Mouse (Mus musculus): ENCODE results near the gene Fgfr2. TPM values are rescaled to one million over a fixed set of nuclear protein-coding genes. Genes with fewer than 3 reads are reported as not detected.

The Fgfr2 gene
- polyA plus RNA-seq, 1 experiment from 2014 or later = 110 TPM

DNA sequence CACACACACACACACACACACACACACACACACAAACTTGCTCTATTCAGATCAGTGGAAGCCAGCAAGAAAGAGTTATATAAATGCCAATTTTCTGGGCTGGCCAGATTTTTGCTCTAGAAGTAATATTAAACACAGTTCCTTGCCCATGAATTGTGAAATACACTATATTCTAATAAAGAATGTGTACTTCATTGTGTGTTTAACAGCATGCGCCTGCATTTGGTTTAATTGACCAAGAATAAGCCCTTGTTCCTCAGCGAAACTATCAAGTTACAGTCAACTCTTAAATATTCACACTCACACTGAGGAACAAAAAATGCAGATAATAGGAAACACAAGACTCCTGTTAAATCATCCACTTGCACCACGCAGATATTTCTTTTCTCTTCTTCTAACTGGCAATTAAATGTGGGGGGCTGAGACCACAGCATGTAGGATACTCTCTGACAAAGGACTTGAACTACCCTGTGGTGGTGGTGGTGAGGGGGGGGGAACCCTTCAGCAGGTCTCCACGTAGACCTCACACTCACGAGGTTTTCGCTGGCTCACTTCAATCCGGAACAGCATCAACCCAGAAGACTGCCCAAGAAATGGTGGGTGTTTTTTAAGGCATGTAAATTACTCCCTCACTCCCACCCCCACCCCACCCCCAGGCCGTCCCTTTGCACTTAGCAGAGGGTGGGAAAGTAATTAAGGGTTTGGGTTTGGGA, 2865.0 kb downstream of the Fgfr2 start:
- H3K4me3 ChIP-seq (ENCODE audit: low read depth, low read length) = no peak overlapping the region
- TF ChIP-seq CTCF (IDR thresholded peaks at IDR 0.05) (no peak), EP300 (IDR thresholded peaks at IDR 0.05) (no peak)
- H3K27ac ChIP-seq (ENCODE audit: low read length) = peak overlapping the region; percentile 60
- ATAC-seq (no peak), DNase-seq (ENCODE audit: low spot score) (peak; percentile 48)
- 26% methylated on average over 8 of the region's 8 CpGs for WGBS
- H3K27me3 ChIP-seq (replicated peaks; ENCODE audit: insufficient read depth, low read length) = no peaks in the 10 kb centered on the region
- no peak overlapping the region for H3K9ac ChIP-seq (replicated peaks; ENCODE audit: low read depth)
- no peaks in the 10 kb centered on the region for H3K36me3 ChIP-seq (ENCODE audit: insufficient read depth, low read length)
- H3K9me3 ChIP-seq (ENCODE audit: low read length) = no peaks in the 10 kb centered on the region
- H3K4me1 ChIP-seq (ENCODE audit: insufficient read depth, low read depth, low read length) = peaks cover 37% of the 10 kb centered on the region; the same call in 1 of the 2 replicates
- H3K4me2 ChIP-seq (replicated peaks; ENCODE audit: low read depth, low read length) = peak overlapping the region; percentile 41

DNA sequence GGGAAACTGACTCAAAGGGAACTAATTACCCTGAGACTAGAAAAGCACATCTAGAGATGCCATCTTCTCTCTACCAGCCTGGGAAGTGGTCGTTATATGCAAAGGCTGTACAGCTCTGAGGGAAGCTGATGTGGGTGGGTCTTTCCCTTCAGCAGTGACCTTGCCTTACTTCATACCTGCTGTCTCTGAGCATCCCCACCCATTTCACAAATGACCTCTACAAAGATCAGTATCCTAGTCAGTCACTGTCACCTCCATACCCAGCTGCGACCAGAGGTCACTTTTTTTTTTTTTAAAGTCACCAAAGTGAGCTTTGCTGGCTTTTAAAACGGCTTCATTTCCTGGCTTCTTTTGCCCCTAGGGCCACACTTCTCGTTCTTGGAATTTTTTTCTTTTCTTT, 2869.9 kb downstream of the Fgfr2 start:
- TF ChIP-seq EP300 (IDR thresholded peaks at IDR 0.05) (no peak), CTCF (IDR thresholded peaks at IDR 0.05) (no peak)
- H3K9ac ChIP-seq (replicated peaks; ENCODE audit: low read depth) = no peak overlapping the region
- no peaks in the 10 kb centered on the region for H3K9me3 ChIP-seq (ENCODE audit: low read length)
- H3K4me1 ChIP-seq (ENCODE audit: insufficient read depth, low read depth, low read length) = peaks cover 37% of the 10 kb centered on the region; the same call in 1 of the 2 replicates
- 37% methylated on average over 4 of the region's 4 CpGs for WGBS
- no peak overlapping the region for H3K4me2 ChIP-seq (replicated peaks; ENCODE audit: low read depth, low read length)
- ATAC-seq (no peak), DNase-seq (ENCODE audit: low spot score) (no peak)
- H3K36me3 ChIP-seq (ENCODE audit: insufficient read depth, low read length) = no peaks in the 10 kb centered on the region
- no peak overlapping the region for H3K4me3 ChIP-seq (ENCODE audit: low read depth, low read length)
- no peak overlapping the region for H3K27ac ChIP-seq (ENCODE audit: low read length)
- H3K27me3 ChIP-seq (replicated peaks; ENCODE audit: insufficient read depth, low read length) = no peaks in the 10 kb centered on the region

DNA sequence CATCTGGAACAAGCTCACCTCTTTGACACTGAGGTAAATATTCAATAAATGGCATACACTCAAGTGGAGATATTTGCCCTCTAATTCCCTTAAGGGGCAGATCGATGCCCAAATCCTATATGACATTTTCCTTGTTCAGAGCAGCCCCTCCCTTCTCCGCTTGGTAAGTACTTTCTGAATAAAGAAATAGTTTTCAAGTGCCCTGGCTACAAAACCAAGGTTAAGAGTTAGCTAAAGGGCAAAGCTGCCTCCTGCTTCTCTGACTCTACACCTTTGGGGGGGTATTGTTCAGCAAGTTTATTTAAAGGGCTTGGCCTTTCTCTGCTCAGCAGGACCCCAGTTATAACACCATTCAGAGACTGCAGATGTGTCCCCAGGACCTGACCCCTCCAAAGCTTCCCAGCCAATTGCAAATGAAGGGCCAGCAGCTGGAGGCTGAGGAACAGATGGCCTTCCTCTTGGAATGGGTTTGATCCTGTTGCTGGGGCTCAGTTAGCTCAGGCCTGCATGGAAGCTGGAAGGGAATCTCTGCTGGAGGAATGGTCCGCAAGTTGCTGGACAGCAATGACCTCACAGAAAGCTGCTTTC, 2871.1 kb downstream of the Fgfr2 start:
- no peaks in the 10 kb centered on the region for H3K36me3 ChIP-seq (ENCODE audit: insufficient read depth, low read length)
- no peak overlapping the region for H3K4me2 ChIP-seq (replicated peaks; ENCODE audit: low read depth, low read length)
- no peak for TF ChIP-seq CTCF (IDR thresholded peaks at IDR 0.05)
- TF ChIP-seq EP300 (IDR thresholded peaks at IDR 0.05) = no peak; the same call in 1 of the 2 replicates
- H3K4me3 ChIP-seq (ENCODE audit: low read depth, low read length) = no peak overlapping the region
- WGBS = 48% methylated on average over 3 of the region's 3 CpGs
- peak overlapping the region; percentile 20; the same call in 1 of the 2 replicates for H3K27ac ChIP-seq (ENCODE audit: low read length)
- no peaks in the 10 kb centered on the region for H3K27me3 ChIP-seq (replicated peaks; ENCODE audit: insufficient read depth, low read length)
- no peaks in the 10 kb centered on the region for H3K9me3 ChIP-seq (ENCODE audit: low read length)
- peaks cover 42% of the 10 kb centered on the region; the same call in 1 of the 2 replicates for H3K4me1 ChIP-seq (ENCODE audit: insufficient read depth, low read depth, low read length)
- DNase-seq (ENCODE audit: low spot score) (peak; percentile 69), ATAC-seq (0 out of 2 replicates have a peak, but pooled peaks have one; percentile 18)
- H3K9ac ChIP-seq (replicated peaks; ENCODE audit: low read depth) = no peak overlapping the region

DNA sequence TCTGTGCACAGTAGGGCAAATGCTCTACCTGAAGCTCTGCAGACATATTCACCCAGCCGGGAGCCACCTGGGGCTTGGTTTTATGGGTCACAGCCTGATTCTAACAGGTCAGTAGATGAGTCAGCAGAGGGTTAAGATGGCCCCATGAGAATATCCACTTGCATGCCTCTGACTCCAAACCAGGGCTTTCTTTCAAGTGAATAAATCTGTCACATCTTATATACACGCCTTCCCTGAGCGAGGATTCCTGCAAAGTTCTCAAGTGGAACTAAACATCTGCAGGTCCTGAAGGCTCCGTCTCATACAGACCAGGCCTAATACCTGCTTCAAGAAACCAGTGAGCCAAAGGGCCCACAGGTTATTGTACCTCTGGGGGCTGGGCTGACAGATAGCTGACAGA, 2872.2 kb downstream of the Fgfr2 start:
- Histone ChIP-seq H3K9ac (replicated peaks; ENCODE audit: low read depth) (no peak overlapping the region), H3K4me2 (replicated peaks; ENCODE audit: low read depth, low read length) (no peak overlapping the region)

DNA sequence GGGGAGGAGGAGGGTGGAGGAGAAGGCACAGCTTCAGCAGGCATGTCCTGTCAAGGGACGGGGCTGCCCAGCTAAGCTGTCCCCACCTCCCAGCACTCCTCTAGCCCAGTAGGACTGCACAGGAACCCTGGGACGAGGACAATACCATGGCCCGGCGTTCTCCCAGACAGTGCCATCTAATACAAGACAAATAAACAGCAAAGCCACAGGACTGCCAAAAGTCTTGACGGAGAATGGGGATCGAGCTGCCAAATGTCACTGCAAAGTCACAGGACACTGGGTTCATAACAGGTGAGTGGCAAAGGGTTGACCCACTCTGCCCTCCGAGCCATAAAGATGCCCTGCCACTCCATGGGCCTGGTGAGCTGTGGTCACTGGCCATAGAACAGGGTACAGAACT, 2874.7 kb downstream of the Fgfr2 start:
- Histone ChIP-seq H3K27ac (ENCODE audit: low read length) (0 out of 2 replicates have a peak overlapping the region, but pooled peaks have one; percentile 32), H3K9ac (replicated peaks; ENCODE audit: low read depth) (no peak overlapping the region), H3K36me3 (ENCODE audit: insufficient read depth, low read length) (no peaks in the 10 kb centered on the region), H3K4me1 (ENCODE audit: insufficient read depth, low read depth, low read length) (peaks cover 57% of the 10 kb centered on the region), H3K4me3 (ENCODE audit: low read depth, low read length) (no peak overlapping the region), H3K4me2 (replicated peaks; ENCODE audit: low read depth, low read length) (no peak overlapping the region), H3K27me3 (replicated peaks; ENCODE audit: insufficient read depth, low read length) (no peaks in the 10 kb centered on the region), H3K9me3 (ENCODE audit: low read length) (no peaks in the 10 kb centered on the region)
- no peak for TF ChIP-seq CTCF (IDR thresholded peaks at IDR 0.05)
- TF ChIP-seq EP300 (IDR thresholded peaks at IDR 0.05) = no peak
- no peak for ATAC-seq
- DNase-seq (ENCODE audit: low spot score) = no peak
- 33% methylated on average over 7 of the region's 7 CpGs for WGBS

More for the DNA sequence above, 2872.2 kb downstream of the Fgfr2 start:
- Histone ChIP-seq H3K4me3 (ENCODE audit: low read depth, low read length) (no peak overlapping the region), H3K27me3 (replicated peaks; ENCODE audit: insufficient read depth, low read length) (no peaks in the 10 kb centered on the region), H3K4me1 (ENCODE audit: insufficient read depth, low read depth, low read length) (peaks cover 45% of the 10 kb centered on the region; the same call in 1 of the 2 replicates), H3K9me3 (ENCODE audit: low read length) (no peaks in the 10 kb centered on the region), H3K27ac (ENCODE audit: low read length) (no peak overlapping the region), H3K36me3 (ENCODE audit: insufficient read depth, low read length) (no peaks in the 10 kb centered on the region)
- ATAC-seq = no peak
- 62% methylated on average over 4 of the region's 4 CpGs for WGBS
- TF ChIP-seq CTCF (IDR thresholded peaks at IDR 0.05) (no peak), EP300 (IDR thresholded peaks at IDR 0.05) (no peak)
- no peak for DNase-seq (ENCODE audit: low spot score)

DNA sequence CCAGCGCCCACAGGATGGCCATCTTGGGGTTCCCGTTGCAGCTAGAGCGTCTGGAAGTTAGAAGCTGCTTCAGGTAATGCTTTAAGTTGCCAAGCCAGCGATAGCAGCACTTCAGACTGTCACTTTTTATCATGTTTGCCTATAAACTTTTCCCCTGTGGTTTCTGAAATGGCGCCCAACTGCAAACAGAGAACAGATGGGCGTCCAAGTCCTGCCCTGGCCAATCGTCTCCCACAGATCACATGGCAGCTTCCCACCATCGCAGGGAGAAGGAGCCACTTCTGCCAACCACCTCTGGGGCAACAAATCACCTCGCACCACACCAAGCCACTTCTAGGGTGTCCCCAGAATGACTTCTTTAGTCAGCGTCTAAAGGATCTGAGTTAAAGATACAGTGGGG, 2875.3 kb downstream of the Fgfr2 start:
- no peak for TF ChIP-seq EP300 (IDR thresholded peaks at IDR 0.05)
- no peak for TF ChIP-seq CTCF (IDR thresholded peaks at IDR 0.05)
- Histone ChIP-seq H3K4me2 (replicated peaks; ENCODE audit: low read depth, low read length) (no peak overlapping the region), H3K27ac (ENCODE audit: low read length) (peak overlapping the region; percentile 38; the same call in 1 of the 2 replicates)

More for the DNA sequence above, 2875.3 kb downstream of the Fgfr2 start:
- DNase-seq (ENCODE audit: low spot score) (no peak), ATAC-seq (no peak)
- Histone ChIP-seq H3K27me3 (replicated peaks; ENCODE audit: insufficient read depth, low read length) (no peaks in the 10 kb centered on the region), H3K9ac (replicated peaks; ENCODE audit: low read depth) (no peak overlapping the region), H3K4me3 (ENCODE audit: low read depth, low read length) (no peak overlapping the region), H3K9me3 (ENCODE audit: low read length) (no peaks in the 10 kb centered on the region), H3K4me1 (ENCODE audit: insufficient read depth, low read depth, low read length) (peaks cover 52% of the 10 kb centered on the region), H3K36me3 (ENCODE audit: insufficient read depth, low read length) (no peaks in the 10 kb centered on the region)
- 42% methylated on average over 10 of the region's 10 CpGs for WGBS
